Mouse (Mus musculus) intestine, postnatal 0 days (tissue): ENCODE measurements around the gene Mertk. TPM values are rescaled to one million over a fixed set of nuclear protein-coding genes. Genes with fewer than 3 reads are reported as not detected.

Experiments
- ATAC-seq: fragments of 200-750 bp; cut with Nextera tagmentation; 2 replicates; pipeline ENCODE4 v1.8.0; 2017; ENCODE audit warnings: mild to moderate bottlenecking, moderate TSS enrichment, moderate library complexity
- H3K27ac ChIP-seq: fragments of 300-500 bp; sonication (generic); 2 replicates; pipeline ENCODE4 v1.5.1; 2014; ENCODE audit warnings: mild to moderate bottlenecking, low read depth, low read length, moderate library complexity
- H3K27me3 ChIP-seq: fragments of 300-500 bp; sonication (generic); replicated peaks from 2 replicates; pipeline ENCODE4 v1.6.1; 2014; ENCODE audit warnings: low read length, mixed read lengths; ENCODE audit not compliant: control insufficient read depth, insufficient read depth
- H3K36me3 ChIP-seq: fragments of 300-500 bp; sonication (generic); 2 replicates; pipeline ENCODE4 v1.6.1; 2014; ENCODE audit warnings: mild to moderate bottlenecking, moderate library complexity; ENCODE audit not compliant: control insufficient read depth, insufficient read depth
- H3K4me1 ChIP-seq: fragments of 300-500 bp; sonication (generic); replicated peaks from 2 replicates; pipeline ENCODE4 v1.6.1; 2014; ENCODE audit warnings: antibody characterized with exemption, low read length, mixed read lengths; ENCODE audit not compliant: control insufficient read depth, insufficient read depth
- H3K4me2 ChIP-seq: fragments of 300-500 bp; sonication (generic); replicated peaks from 2 replicates; pipeline ENCODE4 v1.6.1; 2014; ENCODE audit warnings: low read depth, mild to moderate bottlenecking, moderate library complexity
- H3K4me3 ChIP-seq: fragments of 300-500 bp; sonication (generic); 2 replicates; pipeline ENCODE4 v1.5.1; 2014; ENCODE audit warnings: low read depth, low read length
- H3K9ac ChIP-seq: fragments of 300-500 bp; sonication (generic); 2 replicates; pipeline ENCODE4 v1.6.1; 2014; ENCODE audit warnings: mild to moderate bottlenecking, low read depth, low read length
- H3K9me3 ChIP-seq: fragments of 300-500 bp; sonication (generic); 2 replicates; pipeline ENCODE4 v1.6.1; 2016; ENCODE audit warnings: mixed run types; ENCODE audit not compliant: control insufficient read depth
- CTCF ChIP-seq: sonication (generic); IDR thresholded peaks from 2 replicates; pipeline ENCODE4 v1.5.1; 2016; ENCODE audit warnings: low read depth, mild to moderate bottlenecking, control low read depth, antibody characterized with exemption, moderate library complexity
- WGBS: fragments of 180-500 bp; shearing (Covaris S2); extraction: QIAGEN DNeasy Blood & Tissue Kit; methylation state at CpG from one replicate; pipeline ENCODE4 v1.1.7; 2014; 5-methylcytosine and 5-hydroxymethylcytosine counted together
- polyA plus RNA-seq: library from polyadenylated mRNA; unstranded; fragments of >200 nt; fragmentation: Nextera tagmentation; extraction: Ambion mirVana; gene quantifications from 2 replicates; pipeline ENCODE4 v1.2.1, GENCODE M21; 2015

The Mertk gene
- polyA plus RNA-seq, 1 experiment from 2014 or later: 16.2 TPM

DNA sequence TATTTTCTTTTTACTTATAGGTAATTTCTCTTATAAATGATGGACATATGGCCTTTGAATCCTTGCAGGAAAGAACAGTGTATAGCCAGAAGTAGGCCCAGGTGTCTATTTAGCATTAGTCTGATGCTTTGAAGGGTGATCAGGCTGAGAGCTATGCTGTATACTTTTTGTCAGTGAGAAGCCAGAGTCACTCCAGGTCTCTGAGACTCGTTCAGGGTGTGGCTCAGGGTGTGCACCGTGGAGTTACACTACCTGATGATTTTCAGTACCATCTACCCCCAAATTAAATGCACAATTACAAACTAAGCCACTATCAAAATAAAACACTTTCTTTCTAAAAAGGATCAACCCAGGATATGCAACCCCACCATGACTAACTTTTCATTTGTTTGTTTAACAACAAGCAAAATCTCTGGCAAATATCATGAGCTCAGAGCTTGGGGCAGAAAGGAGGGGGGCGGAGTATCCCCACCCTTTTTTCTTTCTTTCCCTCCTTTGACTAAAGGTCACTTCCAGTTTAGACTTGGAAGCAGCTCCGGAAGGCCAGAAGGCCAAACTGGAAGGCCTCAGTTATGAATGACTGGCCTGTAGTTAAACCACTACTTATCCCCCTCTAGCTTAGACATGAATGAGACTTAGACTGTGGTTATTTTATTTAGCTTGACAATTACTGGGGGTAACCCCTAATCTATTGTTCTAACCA is 69.9 kb downstream of the Mertk start:
- Histone ChIP-seq H3K27ac (no peak overlapping the region), H3K36me3 (peaks cover 28% of the 10 kb centered on the region), H3K9me3 (no peaks in the 10 kb centered on the region), H3K4me3 (no peak overlapping the region), H3K4me1 (no peaks in the 10 kb centered on the region), H3K27me3 (no peaks in the 10 kb centered on the region), H3K9ac (no peak overlapping the region), H3K4me2 (no peak overlapping the region)
- no peak for TF ChIP-seq CTCF
- WGBS: 34% methylated on average over 4 of the region's 4 CpGs
- ATAC-seq: peak; percentile 18; the same call in 1 of the 2 replicates

DNA sequence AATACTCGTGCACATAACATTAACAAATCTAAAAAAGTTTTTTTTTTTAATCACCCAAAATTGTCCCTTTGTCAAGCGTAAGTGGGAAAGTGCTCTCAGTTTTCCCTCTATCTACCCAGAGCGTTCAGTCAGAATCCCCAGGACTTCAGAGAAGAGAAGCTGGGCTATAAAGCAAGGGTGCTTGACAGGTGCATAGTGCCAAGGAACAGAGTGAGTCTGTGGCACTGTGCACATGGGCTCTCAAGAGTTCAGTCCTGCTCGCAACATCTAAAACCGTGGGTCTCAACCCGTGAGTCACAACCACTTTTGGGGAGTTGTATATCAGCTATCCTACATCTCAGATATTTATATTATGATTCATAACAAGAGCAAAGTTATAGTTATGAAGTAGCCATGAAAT is 71.8 kb downstream of the Mertk start:
- Histone ChIP-seq H3K4me2 (no peak overlapping the region), H3K27ac (no peak overlapping the region), H3K4me1 (no peaks in the 10 kb centered on the region), H3K4me3 (no peak overlapping the region), H3K9ac (no peak overlapping the region), H3K36me3 (peaks cover 31% of the 10 kb centered on the region), H3K27me3 (no peaks in the 10 kb centered on the region), H3K9me3 (no peaks in the 10 kb centered on the region)
- ATAC-seq: no peak
- 91% methylated on average over 6 of the region's 6 CpGs for WGBS
- no peak for TF ChIP-seq CTCF

DNA sequence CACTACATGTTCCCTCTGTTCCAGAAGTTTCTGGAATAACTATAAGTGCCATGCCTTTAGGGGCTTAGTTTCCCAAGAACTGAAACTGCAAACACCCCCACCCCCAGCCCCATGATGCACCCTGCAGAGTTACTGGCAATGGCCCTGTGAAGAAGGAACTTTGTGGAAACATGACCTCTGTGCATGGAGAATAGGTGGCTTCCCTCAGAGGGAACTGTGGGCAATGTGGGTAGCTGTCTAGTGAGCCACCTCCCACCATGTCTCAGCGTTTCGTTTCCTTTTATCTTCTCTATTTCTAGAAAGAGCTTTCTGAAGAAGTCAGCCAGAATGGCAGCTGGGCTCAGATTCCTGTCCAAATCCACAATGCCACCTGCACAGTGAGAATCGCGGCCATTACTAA is 72.3 kb downstream of the Mertk start:
- ATAC-seq: no peak
- Histone ChIP-seq H3K36me3 (peaks cover 35% of the 10 kb centered on the region), H3K27ac (no peak overlapping the region), H3K4me3 (no peak overlapping the region), H3K4me1 (no peaks in the 10 kb centered on the region), H3K9ac (no peak overlapping the region), H3K4me2 (no peak overlapping the region), H3K9me3 (no peaks in the 10 kb centered on the region), H3K27me3 (no peaks in the 10 kb centered on the region)
- WGBS: 93% methylated on average over 4 of the region's 4 CpGs
- TF ChIP-seq CTCF: no peak

DNA sequence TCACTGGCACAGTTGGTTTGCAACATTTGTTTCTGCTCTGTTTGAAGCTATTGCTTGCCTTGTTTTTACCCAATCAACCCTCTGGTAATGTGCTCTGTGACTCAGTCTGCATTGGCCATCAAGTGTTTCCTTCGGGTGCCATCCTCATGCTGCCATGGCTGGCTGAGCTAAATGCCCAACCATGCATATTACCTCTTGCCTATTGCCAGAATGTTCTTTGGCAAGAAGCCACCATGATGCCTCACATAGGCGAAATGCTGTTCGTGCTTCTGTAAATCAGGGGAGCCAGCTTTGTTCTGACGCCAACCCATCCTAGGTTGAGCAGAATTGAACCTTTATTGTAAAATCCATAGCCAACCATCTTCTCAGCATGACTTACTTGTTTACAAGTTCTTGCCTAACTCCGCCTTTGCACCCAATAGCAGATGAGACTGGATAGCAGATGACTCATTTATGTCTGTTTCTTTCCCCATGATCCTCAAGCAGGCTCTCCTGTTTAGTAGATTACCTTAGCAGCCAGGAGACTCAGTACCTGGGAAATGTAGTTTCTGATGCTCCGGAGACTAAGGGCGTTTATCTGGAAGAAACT is 73.1 kb downstream of the Mertk start:
- no peaks in the 10 kb centered on the region for H3K27me3 ChIP-seq
- no peaks in the 10 kb centered on the region for H3K4me1 ChIP-seq
- H3K9ac ChIP-seq: no peak overlapping the region
- H3K4me3 ChIP-seq: no peak overlapping the region
- WGBS: 96% methylated on average over 7 of the region's 7 CpGs
- no peak overlapping the region for H3K27ac ChIP-seq
- peaks cover 37% of the 10 kb centered on the region for H3K36me3 ChIP-seq
- no peak for ATAC-seq
- H3K4me2 ChIP-seq: no peak overlapping the region
- H3K9me3 ChIP-seq: no peaks in the 10 kb centered on the region
- no peak for TF ChIP-seq CTCF

DNA sequence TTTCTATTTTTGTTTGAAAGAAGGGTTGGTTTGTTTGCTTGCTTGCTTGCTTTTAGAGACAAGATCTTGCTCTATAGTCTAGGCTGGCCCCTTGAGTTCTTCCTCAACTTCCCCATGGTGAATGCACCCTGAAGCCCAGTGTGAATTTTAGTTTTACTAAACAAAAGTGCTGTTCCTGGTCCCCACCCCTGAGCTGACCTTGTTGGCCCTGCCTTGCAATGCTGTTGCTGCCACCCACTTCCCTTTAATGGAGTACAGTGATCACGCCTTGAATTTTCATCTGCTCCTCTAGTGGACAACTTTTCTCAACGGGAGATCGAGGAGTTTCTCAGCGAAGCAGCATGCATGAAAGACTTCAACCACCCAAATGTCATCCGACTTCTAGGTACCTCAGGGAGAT is 83.5 kb downstream of the Mertk start:
- WGBS: 88% methylated on average over 5 of the region's 5 CpGs
- no peak for ATAC-seq
- Histone ChIP-seq H3K4me3 (no peak overlapping the region), H3K9me3 (no peaks in the 10 kb centered on the region), H3K27ac (no peak overlapping the region), H3K9ac (no peak overlapping the region), H3K4me1 (no peaks in the 10 kb centered on the region), H3K4me2 (no peak overlapping the region), H3K27me3 (no peaks in the 10 kb centered on the region), H3K36me3 (peaks cover 56% of the 10 kb centered on the region)
- no peak for TF ChIP-seq CTCF

DNA sequence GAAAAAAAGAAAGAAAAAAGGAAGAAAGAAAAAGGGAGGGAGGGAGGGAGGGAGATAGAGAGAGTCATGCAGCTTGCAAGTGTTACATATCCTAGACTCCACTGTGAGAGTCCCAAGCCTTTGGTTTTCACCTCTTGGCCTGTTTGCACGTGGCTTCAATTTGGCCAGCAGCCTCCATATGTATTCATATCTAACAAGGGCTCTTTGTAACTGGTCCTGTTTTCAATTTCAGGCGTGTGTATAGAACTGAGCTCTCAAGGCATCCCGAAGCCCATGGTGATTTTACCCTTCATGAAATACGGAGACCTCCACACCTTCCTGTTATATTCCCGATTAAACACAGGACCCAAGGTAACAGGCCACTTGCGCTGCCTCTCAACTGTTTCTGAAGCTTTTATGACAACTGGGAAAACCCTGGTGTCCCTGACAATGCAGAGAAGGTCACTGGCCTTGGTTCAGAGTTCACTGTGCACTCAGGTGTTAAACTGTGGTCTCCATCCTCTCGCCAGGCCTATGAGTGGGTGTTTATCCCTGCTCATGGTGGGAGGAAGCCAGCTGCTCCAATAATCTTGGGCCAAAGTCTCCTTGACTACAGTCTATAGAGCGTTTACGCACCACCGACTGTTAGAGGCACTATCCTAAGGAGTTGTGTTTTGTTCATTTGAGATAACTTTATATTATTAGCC is 85.0 kb downstream of the Mertk start:
- Histone ChIP-seq H3K4me2 (no peak overlapping the region), H3K27ac (0 out of 2 replicates have a peak overlapping the region, but pooled peaks have one; percentile 4), H3K9ac (no peak overlapping the region), H3K4me1 (no peaks in the 10 kb centered on the region), H3K9me3 (no peaks in the 10 kb centered on the region), H3K36me3 (peaks cover 57% of the 10 kb centered on the region), H3K27me3 (no peaks in the 10 kb centered on the region), H3K4me3 (no peak overlapping the region)
- no peak for TF ChIP-seq CTCF
- 83% methylated on average over 10 of the region's 10 CpGs for WGBS
- ATAC-seq: no peak
